Mouse (Mus musculus) monocyte, adult 5-6 weeks (primary cell): ENCODE data around the gene Mdfi. TPM values are rescaled to one million over a fixed set of nuclear protein-coding genes. Genes with fewer than 3 reads are reported as not detected.

Experiments used
- ATAC-seq: fragments of 153-309, 156-312 bp; replicated peaks from 2 replicates; pipeline ENCODE4 v1.8.0; 2017; ENCODE audit warnings: mild to moderate bottlenecking; ENCODE audit not compliant: low TSS enrichment, insufficient number of reproducible peaks, severe bottlenecking, poor library complexity, low FRiP score
- total RNA-seq: library from RNA; stranded (forward); fragments of 200-1000, 200-491, 200-594 nt; gene quantifications from 3 replicates; pipeline ENCODE4 v1.2.3, GENCODE M21; 2017

Mdfi gene
- not detected in 3 replicates for total RNA-seq

GRCm38 (mm10) chr17:47834482-47834767 is at the start of gene Mdfi:
TSS of gene Mdfi (minus strand) at chr17:47834691.
- ATAC-seq = no peak

- ATAC-seq = no peak
These were observed 48.6 kb upstream of the Mdfi start for GRCm38 (mm10) chr17:47883099-47883498.

- ATAC-seq = no peak
These were observed 46.8 kb upstream of the Mdfi start for GRCm38 (mm10) chr17:47881330-47881729.

- no peak for ATAC-seq
These were observed 44.7 kb upstream of the Mdfi start for GRCm38 (mm10) chr17:47879207-47879606.

- ATAC-seq = no peak
These were observed 44.0 kb upstream of the Mdfi start for GRCm38 (mm10) chr17:47878378-47879089.

GRCm38 (mm10) chr17:47877715-47878377 is 43.4 kb upstream of the Mdfi start:
- no peak for ATAC-seq

GRCm38 (mm10) chr17:47876776-47877714 is 42.6 kb upstream of the Mdfi start:
- no peak for ATAC-seq

GRCm38 (mm10) chr17:47873341-47873791 is 38.9 kb upstream of the Mdfi start:
- ATAC-seq = peak; percentile 86

- no peak for ATAC-seq
These were observed 38.0 kb upstream of the Mdfi start for GRCm38 (mm10) chr17:47872311-47873011.

- no peak for ATAC-seq
These were observed 35.4 kb upstream of the Mdfi start for GRCm38 (mm10) chr17:47869874-47870273.

- ATAC-seq = no peak
These were observed 31.5 kb upstream of the Mdfi start for GRCm38 (mm10) chr17:47866037-47866436.

GRCm38 (mm10) chr17:47864496-47864895 is 30.0 kb upstream of the Mdfi start:
- peak; percentile 87 for ATAC-seq

GRCm38 (mm10) chr17:47863437-47863836 is 28.9 kb upstream of the Mdfi start:
- no peak for ATAC-seq

GRCm38 (mm10) chr17:47863023-47863422 is 28.5 kb upstream of the Mdfi start:
- no peak for ATAC-seq

GRCm38 (mm10) chr17:47855544-47855943 is 21.1 kb upstream of the Mdfi start:
- no peak for ATAC-seq

- no peak for ATAC-seq
These were observed 20.4 kb upstream of the Mdfi start for GRCm38 (mm10) chr17:47854908-47855307.

GRCm38 (mm10) chr17:47853760-47854159 is 19.3 kb upstream of the Mdfi start:
- peak; percentile 27; the same call in 1 of the 2 replicates for ATAC-seq

- no peak for ATAC-seq
These were observed 18.8 kb upstream of the Mdfi start for GRCm38 (mm10) chr17:47853336-47853735.
